Mouse (Mus musculus) MEL (cell line): ENCODE measurements around the gene Gm20388.

ENCODE experiments used
- CTCF ChIP-seq, 3 experiments: IDR thresholded peaks in 2 of 3; conservative IDR thresholded peaks in 1 of 3; 2 replicates each; pipeline ENCODE4 v1.5.1; 2011 to 2012; ENCODE audit warnings: low read length in 3 of 3, low read depth in 2 of 3, mild to moderate bottlenecking in 2 of 3, improper control_type of control experiment in 1 of 3, inconsistent platforms in 1 of 3, mixed read lengths in 1 of 3, moderate library complexity in 1 of 3; ENCODE audit not compliant: control insufficient read depth in 1 of 3, insufficient read depth in 1 of 3, poor library complexity in 1 of 3, severe bottlenecking in 1 of 3
- EP300 ChIP-seq, 2 experiments: IDR thresholded peaks; 2 replicates each; pipeline ENCODE4 v1.6.1; 2011; ENCODE audit warnings: improper control_type of control experiment in 2 of 2, low read length in 2 of 2, low read depth in 1 of 2, mild to moderate bottlenecking in 1 of 2
- GATA1 ChIP-seq: IDR thresholded peaks from 2 replicates; pipeline ENCODE4 v1.6.1; 2011; ENCODE audit warnings: low read depth, low read length, improper control_type of control experiment
- JUND ChIP-seq: IDR thresholded peaks from 2 replicates; pipeline ENCODE4 v1.6.1; 2011; ENCODE audit warnings: low read depth, mild to moderate bottlenecking, improper control_type of control experiment, low read length
- KAT2A ChIP-seq: conservative IDR thresholded peaks from 2 replicates; pipeline ENCODE4 v1.6.1; 2012; ENCODE audit warnings: low read depth, low read length, improper control_type of control experiment, inconsistent platforms
- MAZ ChIP-seq: IDR thresholded peaks from 2 replicates; pipeline ENCODE4 v1.6.1; 2012; ENCODE audit warnings: low read depth, mild to moderate bottlenecking, inconsistent platforms, low read length, improper control_type of control experiment
- MXI1 ChIP-seq: IDR thresholded peaks from 2 replicates; pipeline ENCODE4 v1.6.1; 2011; ENCODE audit warnings: mild to moderate bottlenecking, low read depth, low read length, improper control_type of control experiment
- POLR2A ChIP-seq, 2 experiments: IDR thresholded peaks; 2 replicates each; pipeline ENCODE4 v1.6.1; 2011 to 2012; ENCODE audit warnings: low read length in 2 of 2, mild to moderate bottlenecking in 2 of 2, control low read depth in 1 of 2, improper control_type of control experiment in 1 of 2, low read depth in 1 of 2, moderate library complexity in 1 of 2; ENCODE audit not compliant: control insufficient read depth in 1 of 2, insufficient read depth in 1 of 2, poor library complexity in 1 of 2
- TCF12 ChIP-seq: IDR thresholded peaks from 2 replicates; pipeline ENCODE4 v1.6.1; 2014; ENCODE audit warnings: low read depth, mild to moderate bottlenecking, inconsistent platforms, low read length, improper control_type of control experiment, moderate library complexity
- USF2 ChIP-seq, 2 experiments: IDR thresholded peaks; 2 replicates each; pipeline ENCODE4 v1.6.1; 2011 to 2012; ENCODE audit warnings: improper control_type of control experiment in 2 of 2, low read length in 2 of 2, borderline replicate concordance in 1 of 2, inconsistent platforms in 1 of 2, low read depth in 1 of 2, mild to moderate bottlenecking in 1 of 2; ENCODE audit not compliant: insufficient read depth in 1 of 2

DNA sequence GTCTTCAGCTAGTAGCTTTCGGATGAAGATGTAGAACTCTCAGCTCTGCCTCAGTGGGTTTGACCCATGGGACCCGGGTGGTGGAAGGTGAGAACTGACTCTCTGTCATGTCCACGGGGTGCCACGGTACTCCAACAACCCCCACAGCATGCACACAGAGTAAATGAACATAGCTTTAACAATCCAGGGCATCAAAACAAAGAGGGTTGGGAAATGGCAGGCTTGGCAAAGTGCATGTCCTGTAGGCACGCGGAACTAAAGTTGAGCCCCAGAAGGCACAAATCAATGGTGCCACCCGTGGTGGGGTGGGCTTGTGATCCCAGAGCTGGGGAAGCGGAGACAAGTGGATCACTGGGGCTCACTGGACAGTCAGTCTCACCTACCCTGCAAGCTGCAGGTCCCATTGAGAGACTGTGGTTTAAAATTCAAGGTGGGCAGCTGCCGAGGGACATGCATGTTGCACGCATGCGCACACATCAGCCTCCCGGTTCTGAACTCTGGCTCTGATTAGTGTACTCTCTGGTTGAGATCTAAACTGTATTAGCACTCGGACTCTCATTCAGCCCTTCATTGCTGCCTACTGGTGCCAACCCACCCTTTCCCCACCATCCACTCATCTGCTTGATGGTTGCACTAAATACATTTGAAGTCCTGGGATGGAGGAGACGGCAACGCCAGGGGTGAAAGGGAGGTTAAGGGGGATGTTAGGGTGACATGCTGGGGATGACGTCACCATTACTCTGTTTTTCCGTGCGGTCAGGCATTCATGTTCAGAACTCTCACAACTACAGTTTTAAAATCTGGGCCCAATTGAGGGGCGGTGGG is 2037.9 kb downstream of the Gm20388 start:
- TF ChIP-seq KAT2A = no peak
- no peak for TF ChIP-seq CTCF (IDR thresholded peaks at IDR 0.05 in 2 of 3, conservative IDR thresholded peaks at IDR 0.05 in 1 of 3; ENCODE audit: control insufficient read depth in 1 of 3, insufficient read depth in 1 of 3, low read depth in 2 of 3, low read length in 3 of 3, poor library complexity in 1 of 3, severe bottlenecking in 1 of 3)
- no peak for TF ChIP-seq MAZ
- TF ChIP-seq GATA1 = no peak
- peak; percentile 5 for TF ChIP-seq MXI1
- TF ChIP-seq POLR2A (IDR thresholded peaks at IDR 0.05; ENCODE audit: control insufficient read depth in 1 of 2, insufficient read depth in 1 of 2, low read depth in 1 of 2, low read length in 2 of 2, poor library complexity in 1 of 2) = peak in 1 of 2 experiments; percentile 22; a peak in 1 of 4 replicates
- no peak for TF ChIP-seq TCF12
- no peak for TF ChIP-seq EP300 (IDR thresholded peaks at IDR 0.05; ENCODE audit: low read depth in 1 of 2, low read length in 2 of 2)
- TF ChIP-seq USF2 (IDR thresholded peaks at IDR 0.05; ENCODE audit: borderline replicate concordance in 1 of 2, insufficient read depth in 1 of 2, low read depth in 1 of 2, low read length in 2 of 2) = no peak
- TF ChIP-seq JUND = 0 out of 2 replicates have a peak, but pooled peaks have one; percentile 51
